Mouse (Mus musculus) spleen, adult 2 months (tissue): ENCODE measurements around the gene Marc1. TPM values are rescaled to one million over a fixed set of nuclear protein-coding genes. Genes with fewer than 3 reads are reported as not detected.
A peak's percentile ranks its signal among the peaks of the same experiment; 100 is the strongest.

Experiments used
- DNase-seq, 2 experiments: peaks; one replicate each; pipeline versions ENCODE4 v3.0.0 to v3.0.0-alpha.2; 2012 to 2021; ENCODE audit warnings: low spot score in 2 of 2, low read depth in 1 of 2
- H3K27ac ChIP-seq: fragments of 200-500 bp; 2 replicates; pipeline ENCODE4 v1.5.1; 2012; ENCODE audit warnings: low read length, inconsistent platforms; ENCODE audit not compliant: insufficient read depth
- H3K27me3 ChIP-seq: fragments of 200-500 bp; 2 replicates; pipeline ENCODE4 v1.6.1; 2012; ENCODE audit warnings: mild to moderate bottlenecking, moderate library complexity, low read length, inconsistent platforms; ENCODE audit not compliant: control insufficient read depth, insufficient read depth
- H3K36me3 ChIP-seq: fragments of 200-500 bp; 2 replicates; pipeline ENCODE4 v1.6.1; 2012; ENCODE audit warnings: mild to moderate bottlenecking, low read length, inconsistent platforms; ENCODE audit not compliant: control insufficient read depth, insufficient read depth
- H3K4me1 ChIP-seq: fragments of 200-500 bp; 2 replicates; pipeline ENCODE4 v1.6.1; 2011; ENCODE audit warnings: inconsistent platforms; ENCODE audit not compliant: control insufficient read depth, insufficient read depth, insufficient read length
- H3K4me3 ChIP-seq: fragments of 200-500 bp; 2 replicates; pipeline ENCODE4 v1.5.1; 2011; ENCODE audit warnings: mild to moderate bottlenecking, inconsistent platforms; ENCODE audit not compliant: insufficient read depth, insufficient read length; ENCODE audit errors: extremely low read depth
- CTCF ChIP-seq: fragments of 200-500 bp; IDR thresholded peaks from 2 replicates; pipeline ENCODE4 v1.5.1; 2011; ENCODE audit warnings: mild to moderate bottlenecking, inconsistent platforms; ENCODE audit not compliant: insufficient read depth, insufficient read length, insufficient replicate concordance; ENCODE audit errors: extremely low read depth
- POLR2A ChIP-seq: fragments of 200-500 bp; IDR thresholded peaks from 2 replicates; pipeline ENCODE4 v1.6.1; 2011; ENCODE audit warnings: low read depth, low read length, inconsistent platforms
- WGBS: fragments of 180-500 bp; shearing (Covaris S2); methylation state at CpG from one replicate; pipeline ENCODE4 v1.1.7; 2018; 5-methylcytosine and 5-hydroxymethylcytosine counted together
- polyA plus RNA-seq: library from polyadenylated mRNA; depleted of rRNA; stranded (reverse); fragments of >200 nt; gene quantifications from 2 replicates; pipeline ENCODE4 v1.2.3, GENCODE M21; 2012

Gene Marc1
- polyA plus RNA-seq, 1 experiment, result 0.07 TPM

- no peak for TF ChIP-seq POLR2A
- peak; percentile 43; the same call in 1 of the 2 replicates for TF ChIP-seq CTCF
- no peaks in the 10 kb centered on the region; the same call in 1 of the 2 replicates for H3K4me1 ChIP-seq
- H3K4me3 ChIP-seq, result no peak overlapping the region
- no peaks in the 10 kb centered on the region for H3K27me3 ChIP-seq
- WGBS, result 18% methylated on average over 18 of the region's 18 CpGs
- DNase-seq, result peak; percentile 30 to 65
- H3K36me3 ChIP-seq, result no peaks in the 10 kb centered on the region
- H3K27ac ChIP-seq, result no peak overlapping the region
These were observed 39.8 kb downstream of the Marc1 start for GRCm38 (mm10) chr1:184771202-184771890.

- Histone ChIP-seq H3K27me3 (no peaks in the 10 kb centered on the region), H3K27ac (no peak overlapping the region), H3K4me3 (no peak overlapping the region), H3K36me3 (no peaks in the 10 kb centered on the region), H3K4me1 (no peaks in the 10 kb centered on the region)
- 79% methylated on average over 3 of the region's 3 CpGs for WGBS
- no peak for TF ChIP-seq POLR2A
- no peak for TF ChIP-seq CTCF
- no peak for DNase-seq
These were observed 47.2 kb downstream of the Marc1 start for GRCm38 (mm10) chr1:184763866-184764265.

- DNase-seq, result no peak
- Histone ChIP-seq H3K27me3 (no peaks in the 10 kb centered on the region), H3K27ac (no peak overlapping the region), H3K36me3 (no peaks in the 10 kb centered on the region), H3K4me3 (no peak overlapping the region), H3K4me1 (no peaks in the 10 kb centered on the region)
- 74% methylated on average over 5 of the region's 5 CpGs for WGBS
- no peak for TF ChIP-seq CTCF
- no peak for TF ChIP-seq POLR2A
These were observed 48.2 kb downstream of the Marc1 start for GRCm38 (mm10) chr1:184762941-184763340.

- Histone ChIP-seq H3K36me3 (no peaks in the 10 kb centered on the region), H3K4me1 (no peaks in the 10 kb centered on the region), H3K4me3 (no peak overlapping the region), H3K27me3 (no peaks in the 10 kb centered on the region), H3K27ac (no peak overlapping the region)
- no peak for TF ChIP-seq POLR2A
- no peak for DNase-seq
- WGBS, result 76% methylated on average over 4 of the region's 4 CpGs
These were observed 49.1 kb downstream of the Marc1 start for GRCm38 (mm10) chr1:184761988-184762387.

GRCm38 (mm10) chr1:184752671-184753070 is 58.4 kb downstream of the Marc1 start:
- 87% methylated on average over 5 of the region's 5 CpGs for WGBS
- H3K36me3 ChIP-seq, result no peaks in the 10 kb centered on the region
- TF ChIP-seq POLR2A (no peak), CTCF (no peak)

GRCm38 (mm10) chr1:184750114-184750664 is 60.9 kb downstream of the Marc1 start:
- Histone ChIP-seq H3K4me3 (no peak overlapping the region), H3K4me1 (no peaks in the 10 kb centered on the region), H3K36me3 (no peaks in the 10 kb centered on the region), H3K27ac (no peak overlapping the region), H3K27me3 (no peaks in the 10 kb centered on the region)
- TF ChIP-seq CTCF (no peak), POLR2A (no peak)
- 72% methylated on average over 11 of the region's 11 CpGs for WGBS
- no peak for DNase-seq

More at GRCm38 (mm10) chr1:184752671-184753070, 58.4 kb downstream of the Marc1 start:
- Histone ChIP-seq H3K27ac (no peak overlapping the region), H3K4me1 (no peaks in the 10 kb centered on the region), H3K4me3 (no peak overlapping the region), H3K27me3 (no peaks in the 10 kb centered on the region)
- no peak for DNase-seq

- H3K4me3 ChIP-seq, result no peak overlapping the region
- TF ChIP-seq POLR2A, result no peak
- 71% methylated on average over 14 of the region's 14 CpGs for WGBS
- no peak for DNase-seq
- no peaks in the 10 kb centered on the region for H3K27me3 ChIP-seq
- H3K27ac ChIP-seq, result no peak overlapping the region
- no peaks in the 10 kb centered on the region for H3K4me1 ChIP-seq
- no peaks in the 10 kb centered on the region for H3K36me3 ChIP-seq
These were observed 62.4 kb downstream of the Marc1 start for GRCm38 (mm10) chr1:184748692-184749152.
